Mouse (Mus musculus): ENCODE measurements around the gene Mafb.

Mafb gene

GRCm38 (mm10) chr2:160366980-160367338 lies at the start of gene Mafb:
TSS of gene Mafb (minus strand) at chr2:160367065.
- no peak for DNase-seq (ENCODE audit: extremely low read depth, low read depth)

- DNase-seq (ENCODE audit: extremely low read depth, low read depth), result no peak
Observed at GRCm38 (mm10) chr2:160415161-160415560, 48.3 kb upstream of the Mafb start.

- DNase-seq (ENCODE audit: extremely low read depth, low read depth), result no peak
Observed at GRCm38 (mm10) chr2:160414736-160415135, 47.9 kb upstream of the Mafb start.

GRCm38 (mm10) chr2:160413982-160414381 lies 47.1 kb upstream of the Mafb start:
- no peak for DNase-seq (ENCODE audit: extremely low read depth, low read depth)

GRCm38 (mm10) chr2:160413055-160413454 lies 46.2 kb upstream of the Mafb start:
- DNase-seq (ENCODE audit: extremely low read depth, low read depth), result no peak

GRCm38 (mm10) chr2:160411431-160411830 lies 44.6 kb upstream of the Mafb start:
- DNase-seq (ENCODE audit: extremely low read depth, low read depth), result no peak

- no peak for DNase-seq (ENCODE audit: extremely low read depth, low read depth)
Observed at GRCm38 (mm10) chr2:160407720-160408119, 40.9 kb upstream of the Mafb start.

GRCm38 (mm10) chr2:160397747-160398146 lies 30.9 kb upstream of the Mafb start:
- DNase-seq (ENCODE audit: extremely low read depth, low read depth), result no peak

- no peak for DNase-seq (ENCODE audit: extremely low read depth, low read depth)
Observed at GRCm38 (mm10) chr2:160394735-160395134, 27.9 kb upstream of the Mafb start.

- no peak for DNase-seq (ENCODE audit: extremely low read depth, low read depth)
Observed at GRCm38 (mm10) chr2:160392648-160393047, 25.8 kb upstream of the Mafb start.

GRCm38 (mm10) chr2:160388596-160388995 lies 21.7 kb upstream of the Mafb start:
- no peak for DNase-seq (ENCODE audit: extremely low read depth, low read depth)

GRCm38 (mm10) chr2:160383418-160383817 lies 16.6 kb upstream of the Mafb start:
- DNase-seq (ENCODE audit: extremely low read depth, low read depth), result no peak

GRCm38 (mm10) chr2:160378271-160378670 lies 11.4 kb upstream of the Mafb start:
- DNase-seq (ENCODE audit: extremely low read depth, low read depth), result no peak

- DNase-seq (ENCODE audit: extremely low read depth, low read depth), result no peak
Observed at GRCm38 (mm10) chr2:160376236-160376635, 9.4 kb upstream of the Mafb start.

GRCm38 (mm10) chr2:160369653-160370420 lies 3.0 kb upstream of the Mafb start:
- no peak for DNase-seq (ENCODE audit: extremely low read depth, low read depth)

GRCm38 (mm10) chr2:160368422-160369357 lies 1.8 kb upstream of the Mafb start:
- no peak for DNase-seq (ENCODE audit: extremely low read depth, low read depth)

- DNase-seq (ENCODE audit: extremely low read depth, low read depth), result no peak
Observed at GRCm38 (mm10) chr2:160367448-160368208, 763 bp upstream of the Mafb start.

- DNase-seq (ENCODE audit: extremely low read depth, low read depth), result no peak
Observed at GRCm38 (mm10) chr2:160366111-160366979, 520 bp downstream of the Mafb start.

GRCm38 (mm10) chr2:160365107-160365911 lies 1.6 kb downstream of the Mafb start:
- DNase-seq (ENCODE audit: extremely low read depth, low read depth), result no peak

GRCm38 (mm10) chr2:160364666-160365065 lies 2.2 kb downstream of the Mafb start:
- no peak for DNase-seq (ENCODE audit: extremely low read depth, low read depth)

Measured in MEL-GATA-1-ER (cell line).